Mouse (Mus musculus) stomach, postnatal 0 days (tissue): Measurements from ENCODE around the gene Zfp683.

Experiments
- CTCF ChIP-seq: IDR thresholded peaks from 2 replicates; pipeline ENCODE4 v1.5.1; 2016; ENCODE audit warnings: antibody characterized with exemption, low read depth, mild to moderate bottlenecking, moderate library complexity
- EP300 ChIP-seq: optimal IDR thresholded peaks from 2 replicates; pipeline ENCODE3; 2016; ENCODE audit warnings: antibody characterized with exemption

DNA sequence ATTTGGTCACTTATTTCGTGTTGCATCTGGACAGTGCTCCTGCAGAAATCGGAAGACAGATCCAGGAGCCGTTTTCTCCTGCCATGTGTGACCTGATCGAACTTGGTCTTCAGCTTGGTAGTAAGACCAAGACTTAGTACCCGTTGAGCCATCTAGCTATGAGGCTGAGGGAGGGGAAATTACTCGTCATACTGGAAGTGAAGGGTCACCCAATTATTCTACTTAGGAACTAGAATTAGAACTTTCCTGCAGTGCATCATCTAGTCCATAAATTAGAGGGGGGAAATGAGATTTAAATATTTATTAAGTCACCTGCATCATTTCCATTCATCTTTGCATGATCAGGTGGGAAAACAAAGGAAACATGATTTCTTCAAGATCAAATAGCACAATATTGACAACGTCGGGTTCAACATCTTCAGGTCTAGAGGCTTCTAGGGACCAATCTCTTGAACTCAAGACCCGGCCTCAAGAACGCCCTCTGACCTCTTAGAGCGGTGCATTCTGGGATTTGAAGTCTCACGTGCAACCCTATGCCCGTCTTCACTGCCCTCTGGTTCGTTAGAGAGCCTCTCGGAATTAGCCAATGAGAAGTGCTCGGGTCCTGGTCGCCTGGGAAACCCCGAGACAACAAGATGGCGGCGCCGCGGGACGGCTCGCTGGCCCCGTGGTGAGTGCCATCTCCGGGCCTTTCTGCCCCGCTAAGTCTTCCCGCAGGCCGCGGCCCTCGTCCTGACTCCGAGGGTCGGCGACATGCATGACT lies 48.5 kb downstream of the Zfp683 start, which contains the start of gene Ubxn11:
- TF ChIP-seq EP300 (no peak), CTCF (no peak)
